Mouse (Mus musculus) ovary, postnatal 14 days (tissue): ENCODE data around the gene Ifnar1.
"Not testable (repeated sequence)": the region's sequence is repeated elsewhere in the genome, so short reads cannot be mapped to it uniquely, and the experiment has no call there.

Experiments used
- DNase-seq: peaks from one replicate; pipeline ENCODE4 v3.0.0; 2022; ENCODE audit warnings: low spot score

The Ifnar1 gene

GRCm38 (mm10) chr16:91505116-91505601 is 20.1 kb downstream of the Ifnar1 start:
- DNase-seq, result no peak

DNA sequence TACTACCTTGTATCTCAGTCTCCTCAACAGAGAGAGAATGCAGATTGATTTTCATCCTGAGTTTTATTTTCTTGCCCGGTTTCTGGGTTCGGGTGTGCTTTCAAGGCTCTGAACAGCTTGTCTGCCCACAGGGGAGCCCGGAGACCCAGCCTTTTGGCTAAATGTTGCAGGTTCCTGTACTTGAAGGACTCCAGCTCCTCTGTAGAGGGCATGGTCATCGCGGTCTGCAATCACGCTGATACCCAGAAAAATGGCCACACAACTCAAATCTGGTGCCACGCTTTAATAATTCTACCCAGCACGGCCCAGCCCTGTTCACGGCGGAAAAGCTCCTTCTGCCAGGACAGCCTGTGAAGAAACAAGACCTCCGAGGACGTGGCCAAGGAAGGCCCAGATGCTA is 21.4 kb downstream of the Ifnar1 start:
- DNase-seq, result no peak

DNA sequence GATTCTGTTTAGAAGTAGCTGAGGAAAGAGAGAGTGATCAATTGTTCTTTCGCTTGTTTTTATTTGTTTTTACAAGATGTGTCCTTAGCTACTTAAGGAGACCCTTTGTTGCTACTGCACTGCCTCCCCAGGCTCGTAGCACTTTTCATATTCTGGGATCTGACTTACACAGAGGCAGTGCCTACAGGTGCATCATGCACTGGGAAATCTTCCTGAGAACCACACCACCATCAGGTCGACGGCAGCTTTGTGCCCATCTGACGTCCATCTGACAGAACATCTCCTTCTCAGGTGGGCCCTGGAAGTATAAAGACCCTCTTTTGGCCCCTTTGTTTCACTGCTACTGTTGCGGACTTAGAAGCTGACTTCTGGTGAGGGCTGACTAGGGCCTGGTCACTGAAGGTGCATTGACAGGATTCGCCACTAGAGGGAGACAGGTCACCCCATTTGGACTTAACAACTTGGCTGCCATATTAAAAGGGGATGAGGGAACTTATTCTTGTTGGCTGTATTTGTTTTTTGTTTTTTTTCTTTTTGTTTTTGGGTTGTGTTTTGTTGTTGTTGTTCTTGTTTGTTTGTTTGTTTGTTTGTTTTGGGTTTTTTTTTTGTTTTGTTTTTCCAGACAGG is 27.2 kb downstream of the Ifnar1 start:
- peak; percentile 80 for DNase-seq

DNA sequence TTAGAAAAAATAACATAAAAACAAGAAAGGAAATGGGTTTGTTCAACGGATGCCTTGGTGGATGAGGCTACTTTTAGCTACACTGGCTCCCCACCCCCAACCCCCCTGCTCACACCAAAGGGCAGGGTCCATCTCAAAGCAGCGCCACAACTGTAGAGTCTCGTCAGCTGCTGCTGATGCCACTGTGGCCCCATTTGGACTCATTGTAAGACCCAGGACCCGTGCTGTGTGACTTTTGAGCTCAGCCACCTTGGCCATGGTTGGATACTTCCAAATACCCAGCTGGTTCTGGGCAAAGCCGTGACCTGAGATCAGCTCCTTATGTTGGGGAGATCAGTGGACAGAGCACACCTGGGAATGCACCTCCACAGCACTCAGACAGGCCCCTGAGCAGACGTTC is 28.1 kb downstream of the Ifnar1 start:
- DNase-seq, result no peak

- DNase-seq, result no peak
Observed at GRCm38 (mm10) chr16:91517020-91517419, 32.0 kb downstream of the Ifnar1 start.

GRCm38 (mm10) chr16:91522040-91522439 is 37.0 kb downstream of the Ifnar1 start:
- DNase-seq, result no peak

GRCm38 (mm10) chr16:91522479-91523309 is 37.7 kb downstream of the Ifnar1 start:
- DNase-seq, result no peak

DNA sequence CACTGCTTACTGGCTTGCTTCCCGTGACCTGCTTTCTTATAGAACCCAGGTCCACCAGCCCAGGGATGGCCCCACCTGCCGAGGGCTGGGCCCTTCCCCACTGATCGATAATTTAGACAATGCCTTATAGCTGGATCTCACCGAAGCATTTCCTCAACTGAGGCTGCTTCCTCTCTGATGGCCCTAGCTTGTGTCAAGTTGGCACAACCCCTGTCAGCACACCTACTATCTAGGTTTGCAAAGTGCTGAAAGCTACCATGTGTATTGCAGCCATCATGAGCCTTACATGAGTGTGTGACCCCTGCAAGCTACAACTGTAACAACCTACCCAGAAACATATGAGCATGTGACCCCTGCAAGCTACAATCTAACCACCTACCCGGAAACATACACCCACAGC is 39.2 kb downstream of the Ifnar1 start:
- no peak for DNase-seq

DNA sequence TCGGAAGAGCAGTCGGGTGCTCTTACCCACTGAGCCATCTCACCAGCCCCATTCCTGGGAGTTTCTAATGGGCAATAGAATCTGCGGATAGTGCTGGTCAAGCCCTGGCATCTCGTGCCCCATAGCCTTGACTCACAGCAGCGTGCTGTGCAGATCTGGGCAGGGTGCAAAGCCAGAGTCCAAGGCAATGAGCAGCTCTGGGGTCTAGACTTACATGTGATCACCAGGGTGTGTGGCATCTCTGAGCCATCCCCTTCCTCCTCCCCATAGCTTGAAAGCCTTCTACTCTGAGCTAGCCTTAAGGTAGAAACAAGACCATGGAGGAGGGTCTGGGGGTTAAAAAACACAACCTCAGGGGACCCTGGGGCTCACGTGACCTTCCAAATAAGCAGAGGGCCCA is 41.2 kb downstream of the Ifnar1 start:
- DNase-seq, result no peak

DNA sequence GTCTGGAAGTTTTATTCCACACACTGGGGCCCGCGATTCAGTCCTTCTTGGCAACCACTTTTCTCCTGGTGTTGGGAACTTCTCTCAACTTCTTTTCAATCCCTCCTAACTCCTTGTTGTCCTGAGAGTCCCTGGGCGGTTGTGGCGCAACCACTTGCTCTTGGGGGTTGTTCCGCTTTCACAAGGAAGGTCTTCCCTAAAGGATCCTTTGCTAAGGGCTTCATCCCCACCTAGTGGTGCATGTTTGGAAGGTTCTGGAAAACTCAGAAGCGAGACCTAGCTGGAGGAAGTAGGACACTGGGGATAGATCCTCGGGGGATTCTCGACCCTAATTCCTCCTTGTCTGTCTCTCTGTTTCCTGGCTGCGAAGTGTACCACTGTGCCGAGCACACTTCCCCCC is 42.0 kb downstream of the Ifnar1 start:
- no peak for DNase-seq

GRCm38 (mm10) chr16:91527500-91527899 is 42.5 kb downstream of the Ifnar1 start:
- no peak for DNase-seq

GRCm38 (mm10) chr16:91528578-91528977 is 43.5 kb downstream of the Ifnar1 start:
- no peak for DNase-seq

- DNase-seq, result not testable (repeated sequence)
Observed at GRCm38 (mm10) chr16:91530830-91531229, 45.8 kb downstream of the Ifnar1 start.

DNA sequence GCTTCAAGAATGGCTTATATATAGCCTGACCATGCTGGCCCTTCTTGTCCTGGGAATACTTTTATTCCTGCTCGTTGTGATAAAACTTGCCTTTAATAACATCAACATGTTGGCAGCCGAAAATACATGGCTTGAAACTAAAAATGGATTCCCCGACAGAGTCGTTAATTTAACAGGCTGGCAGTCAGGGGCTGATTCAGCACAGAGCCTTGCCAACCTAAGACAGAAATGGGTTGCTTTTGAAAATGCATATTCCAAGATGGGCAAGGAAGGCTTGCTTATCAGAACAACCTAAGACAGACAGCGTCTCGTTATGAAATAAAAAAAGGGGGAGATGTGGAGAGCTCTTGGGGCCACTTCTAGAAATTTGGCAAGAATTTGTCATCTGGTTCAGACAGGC is 46.8 kb downstream of the Ifnar1 start:
- no peak for DNase-seq

DNA sequence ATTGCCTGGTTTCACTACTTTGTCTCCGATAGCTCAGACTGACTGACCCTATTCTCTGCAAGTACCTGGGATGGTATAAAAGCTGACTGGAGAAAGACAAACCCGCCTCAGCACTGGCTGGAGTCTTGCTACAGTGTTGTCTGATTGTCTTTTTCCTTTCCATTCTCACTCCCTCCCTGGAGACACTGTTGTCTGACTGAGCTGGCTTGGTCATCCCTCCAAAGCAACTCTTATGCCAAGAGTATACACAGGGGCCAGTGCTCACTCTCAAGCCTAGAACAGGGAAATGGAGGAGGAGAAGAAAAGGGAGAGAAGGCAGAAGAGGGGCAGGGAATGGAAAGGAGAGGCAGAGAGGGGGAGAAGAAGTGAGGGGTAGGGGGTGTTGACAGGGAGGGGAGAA is 47.4 kb downstream of the Ifnar1 start:
- no peak for DNase-seq

- no peak for DNase-seq
Observed at GRCm38 (mm10) chr16:91533097-91534001, 48.3 kb downstream of the Ifnar1 start.

DNA sequence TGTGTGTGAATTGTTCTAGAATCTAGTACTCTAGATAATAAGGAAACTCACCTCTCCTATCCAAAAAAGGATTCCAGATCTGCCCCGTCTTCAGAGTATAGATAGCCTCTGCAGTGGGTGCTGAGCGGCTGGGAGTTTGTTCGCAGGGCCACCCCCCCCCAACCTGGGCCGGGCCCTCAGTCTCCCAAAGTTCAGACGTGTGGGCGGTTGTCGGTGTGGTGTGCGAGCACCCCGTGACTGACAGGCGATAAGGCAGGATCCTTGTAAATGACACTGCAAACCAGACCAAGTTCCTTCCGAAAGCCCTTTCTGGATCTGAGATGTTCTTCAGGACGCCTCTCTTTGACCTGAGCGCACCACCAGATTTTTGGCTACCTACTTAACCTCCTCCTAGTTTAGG is 49.4 kb downstream of the Ifnar1 start:
- no peak for DNase-seq

DNA sequence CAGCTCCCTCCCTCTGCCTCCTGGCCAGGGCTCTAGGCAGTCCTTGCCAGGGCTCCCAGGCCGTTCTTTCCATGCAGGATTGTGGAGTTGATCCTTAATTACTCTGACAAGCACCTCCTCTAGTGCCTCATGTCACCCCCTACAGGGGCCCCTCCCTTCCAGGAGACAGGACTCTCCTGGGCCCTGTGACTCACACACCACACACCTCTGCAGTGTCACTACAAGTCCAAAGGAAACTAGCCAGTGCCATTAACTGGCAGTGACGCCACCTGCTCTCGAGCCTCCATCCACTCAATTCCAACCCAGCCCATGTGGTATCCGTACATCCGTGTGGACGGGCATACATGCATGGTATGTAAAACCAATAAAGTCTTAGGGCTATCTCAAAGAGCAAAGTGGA is 49.9 kb downstream of the Ifnar1 start:
- no peak for DNase-seq

DNA sequence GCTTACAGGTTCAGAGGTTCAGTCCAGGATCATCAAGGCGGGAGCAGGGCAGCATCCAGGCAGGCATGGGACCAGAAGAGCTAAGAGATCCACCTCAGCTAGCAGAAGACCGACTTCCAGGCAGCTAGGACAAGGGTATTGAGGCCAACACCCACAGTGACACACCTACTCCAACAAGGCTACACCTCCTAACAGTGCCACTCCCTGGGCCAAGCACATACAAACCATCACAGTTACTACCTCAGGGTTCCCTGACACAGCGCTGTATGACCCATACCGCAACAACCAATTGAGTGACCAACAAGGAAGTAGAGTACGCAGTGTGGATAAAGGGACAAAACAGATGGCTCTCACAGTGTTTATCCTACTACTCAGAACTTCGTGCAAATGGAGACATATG is 51.3 kb downstream of the Ifnar1 start:
- DNase-seq, result no peak

DNA sequence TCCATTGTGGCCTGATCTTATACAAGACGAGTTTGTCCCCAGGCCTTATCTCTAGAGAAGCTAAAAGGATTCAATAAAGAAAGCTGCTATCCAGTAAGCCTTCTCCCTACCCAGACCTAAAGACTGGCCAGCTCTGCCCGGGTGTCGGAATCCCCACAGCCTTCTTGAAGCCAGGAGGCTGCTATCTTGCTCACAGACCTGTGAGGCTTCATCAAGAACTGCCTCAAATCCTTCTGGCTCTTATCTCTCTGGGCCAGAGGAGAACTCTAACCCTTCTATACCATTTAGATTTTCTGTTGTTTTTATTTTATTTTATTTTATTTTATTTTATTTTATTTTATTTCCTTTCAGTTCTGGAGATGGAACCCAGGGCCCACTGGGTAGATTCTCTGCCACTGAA is 52.0 kb downstream of the Ifnar1 start:
- DNase-seq, result no peak

GRCm38 (mm10) chr16:91538051-91538450 is 53.0 kb downstream of the Ifnar1 start:
- DNase-seq, result no peak

DNA sequence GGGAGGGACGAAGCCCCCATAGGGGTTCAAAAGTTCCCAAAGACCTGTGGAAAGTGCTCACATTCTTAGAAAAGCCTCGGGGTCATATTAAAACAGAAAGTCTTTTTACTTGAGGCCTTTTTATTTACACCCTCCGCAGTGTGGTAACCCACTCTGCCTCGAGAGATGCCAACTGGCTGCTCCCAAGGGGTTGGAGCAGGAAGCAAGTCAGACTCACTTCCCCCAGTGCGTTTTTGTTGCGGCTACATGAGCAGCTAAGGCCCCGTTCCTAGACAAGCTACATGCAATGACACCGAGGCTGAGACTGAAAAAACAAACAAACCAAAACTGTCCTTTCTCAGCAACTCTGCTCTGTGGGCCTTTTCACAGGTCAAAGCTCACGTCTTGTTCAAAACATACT is 53.5 kb downstream of the Ifnar1 start:
- no peak for DNase-seq
